Mouse (Mus musculus) kidney, postnatal 4 days (tissue): ENCODE data around the gene Klhl7.

Source experiments
- DNase-seq, 2 experiments: peaks; one replicate each; pipeline ENCODE4 v3.0.0; 2021; ENCODE audit warnings: mixed read lengths in 2 of 2

The Klhl7 gene

GRCm38 (mm10) chr5:24181514-24182295 is 81.3 kb downstream of the Klhl7 start:
- DNase-seq = no peak

- DNase-seq = no peak
Observed at GRCm38 (mm10) chr5:24182296-24182734, 81.9 kb downstream of the Klhl7 start.

- no peak for DNase-seq
Observed at GRCm38 (mm10) chr5:24183096-24183495, 82.7 kb downstream of the Klhl7 start.

- no peak for DNase-seq
Observed at GRCm38 (mm10) chr5:24184011-24184410, 83.6 kb downstream of the Klhl7 start.

GRCm38 (mm10) chr5:24188476-24188875 is 88.1 kb downstream of the Klhl7 start:
- no peak for DNase-seq

- no peak for DNase-seq
Observed at GRCm38 (mm10) chr5:24191821-24192220, 91.4 kb downstream of the Klhl7 start.

- DNase-seq = no peak
Observed at GRCm38 (mm10) chr5:24201006-24201405, 100.6 kb downstream of the Klhl7 start.

GRCm38 (mm10) chr5:24202492-24202891 is 102.1 kb downstream of the Klhl7 start:
- no peak for DNase-seq

GRCm38 (mm10) chr5:24203266-24203665 is 102.9 kb downstream of the Klhl7 start:
- DNase-seq = no peak

- no peak for DNase-seq
Observed at GRCm38 (mm10) chr5:24207965-24208364, 107.6 kb downstream of the Klhl7 start.

GRCm38 (mm10) chr5:24208505-24208904 is 108.1 kb downstream of the Klhl7 start:
- no peak for DNase-seq
